Mouse (Mus musculus): ENCODE measurements at regions not wholly inside any gene's neighbourhood (a gene's known extent, or its start where the extent isn't known, plus 50 kb on each side); places are given as distances from the start of the nearest gene placed in this dataset.

DNA sequence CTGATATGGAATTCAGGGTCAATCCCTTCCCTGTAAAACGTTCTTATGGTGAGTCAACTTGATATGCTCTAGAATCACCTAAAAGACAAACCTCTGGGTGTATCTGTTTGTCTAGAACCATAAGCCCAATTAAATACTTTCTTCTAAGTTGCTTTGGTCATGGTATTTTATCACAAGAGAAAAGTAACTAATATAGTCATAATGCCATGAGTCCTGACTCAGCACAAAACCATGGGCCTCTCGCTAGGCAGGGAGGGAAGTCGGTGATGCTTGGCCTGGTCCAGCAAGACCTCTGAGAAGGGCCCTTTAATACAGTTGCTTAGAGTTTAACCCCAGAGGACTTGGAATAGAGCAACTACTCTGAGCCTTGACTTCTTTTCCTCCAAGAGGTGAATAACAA is 153.7 kb downstream of the Dll1 start:
- H3K4me3 ChIP-seq, result no peak overlapping the region
- H3K4me2 ChIP-seq, result no peak overlapping the region
- no peak overlapping the region for H3K27ac ChIP-seq (ENCODE audit: poor library complexity, severe bottlenecking)
- H3K36me3 ChIP-seq, result no peaks in the 10 kb centered on the region
- H3K4me1 ChIP-seq (replicated peaks), result no peaks in the 10 kb centered on the region
- no peak for ATAC-seq (ENCODE audit: insufficient number of reproducible peaks, low FRiP score)
- H3K27me3 ChIP-seq (replicated peaks), result peaks cover 28% of the 10 kb centered on the region
- 77% methylated on average over 3 of the region's 3 CpGs for WGBS
- no peak overlapping the region for H3K9ac ChIP-seq
- no peaks in the 10 kb centered on the region for H3K9me3 ChIP-seq (replicated peaks)

DNA sequence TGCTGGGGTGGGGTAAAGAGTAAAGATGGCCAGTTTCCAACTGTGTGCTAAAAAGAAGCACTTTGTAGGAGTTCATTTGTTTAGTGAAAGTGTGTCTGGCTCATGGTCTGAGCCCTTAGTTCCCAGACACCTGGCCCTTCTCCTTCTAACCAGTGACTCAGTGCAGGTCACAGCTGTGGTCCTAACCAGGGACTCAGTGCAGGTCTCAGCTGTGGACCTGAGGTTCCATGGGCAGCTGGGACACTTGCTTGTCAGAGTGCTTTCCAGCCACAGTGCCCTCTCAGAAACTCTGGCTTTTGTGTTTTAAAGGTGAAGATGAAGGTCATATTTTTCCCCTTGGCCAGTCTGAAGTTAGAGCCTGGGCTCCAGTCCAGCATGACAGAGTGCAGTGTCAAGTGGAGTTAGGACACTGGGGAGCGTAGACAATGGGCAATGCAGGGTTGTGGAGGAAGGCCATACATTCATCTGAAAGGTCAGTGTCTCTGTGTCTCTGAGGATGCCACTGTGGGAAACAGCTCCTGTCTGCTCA is 162.5 kb downstream of the Dll1 start:
- no peak overlapping the region for H3K4me3 ChIP-seq
- H3K36me3 ChIP-seq, result no peaks in the 10 kb centered on the region
- no peak for ATAC-seq (ENCODE audit: insufficient number of reproducible peaks, low FRiP score)
- no peak overlapping the region for H3K27ac ChIP-seq (ENCODE audit: poor library complexity, severe bottlenecking)
- 0 out of 2 replicates have a peak, but pooled peaks cover 5% of the 10 kb centered on the region for H3K9me3 ChIP-seq (replicated peaks)
- peaks cover 6% of the 10 kb centered on the region; the same call in 1 of the 2 replicates for H3K27me3 ChIP-seq (replicated peaks)
- WGBS, result 70% methylated on average over 1 of the region's 1 CpGs
- no peak overlapping the region for H3K4me2 ChIP-seq
- H3K4me1 ChIP-seq (replicated peaks), result peaks cover 5% of the 10 kb centered on the region
- no peak overlapping the region for H3K9ac ChIP-seq

DNA sequence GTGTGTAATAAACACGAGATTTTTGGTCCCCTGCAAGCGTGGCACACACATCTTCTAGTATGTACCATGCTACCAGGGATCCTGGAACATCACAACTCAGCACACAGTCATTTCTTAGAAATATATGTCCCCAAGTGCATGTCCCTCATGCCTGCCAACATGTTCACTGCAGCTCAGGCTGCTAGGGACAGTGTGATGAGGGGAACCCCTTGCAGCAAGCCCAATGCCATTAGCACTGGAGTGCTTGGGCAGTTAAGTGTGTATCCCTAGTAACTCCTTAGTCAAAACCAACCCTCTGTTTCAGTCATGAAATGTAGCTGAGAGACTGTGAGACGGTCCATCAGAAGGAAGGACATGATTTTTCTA is 167.5 kb upstream of the Gm3448 start:
- peak overlapping the region; percentile 35 for H3K4me3 ChIP-seq
- H3K9me3 ChIP-seq (replicated peaks), result 0 out of 2 replicates have a peak, but pooled peaks cover 5% of the 10 kb centered on the region
- WGBS, result 47% methylated on average over 3 of the region's 3 CpGs
- H3K36me3 ChIP-seq, result no peaks in the 10 kb centered on the region
- H3K4me2 ChIP-seq, result peak overlapping the region; percentile 65
- no peak overlapping the region for H3K27ac ChIP-seq (ENCODE audit: poor library complexity, severe bottlenecking)
- peaks cover 7% of the 10 kb centered on the region; the same call in 1 of the 2 replicates for H3K27me3 ChIP-seq (replicated peaks)
- H3K4me1 ChIP-seq (replicated peaks), result peaks cover 38% of the 10 kb centered on the region
- no peak overlapping the region for H3K9ac ChIP-seq
- ATAC-seq (ENCODE audit: insufficient number of reproducible peaks, low FRiP score), result no peak

DNA sequence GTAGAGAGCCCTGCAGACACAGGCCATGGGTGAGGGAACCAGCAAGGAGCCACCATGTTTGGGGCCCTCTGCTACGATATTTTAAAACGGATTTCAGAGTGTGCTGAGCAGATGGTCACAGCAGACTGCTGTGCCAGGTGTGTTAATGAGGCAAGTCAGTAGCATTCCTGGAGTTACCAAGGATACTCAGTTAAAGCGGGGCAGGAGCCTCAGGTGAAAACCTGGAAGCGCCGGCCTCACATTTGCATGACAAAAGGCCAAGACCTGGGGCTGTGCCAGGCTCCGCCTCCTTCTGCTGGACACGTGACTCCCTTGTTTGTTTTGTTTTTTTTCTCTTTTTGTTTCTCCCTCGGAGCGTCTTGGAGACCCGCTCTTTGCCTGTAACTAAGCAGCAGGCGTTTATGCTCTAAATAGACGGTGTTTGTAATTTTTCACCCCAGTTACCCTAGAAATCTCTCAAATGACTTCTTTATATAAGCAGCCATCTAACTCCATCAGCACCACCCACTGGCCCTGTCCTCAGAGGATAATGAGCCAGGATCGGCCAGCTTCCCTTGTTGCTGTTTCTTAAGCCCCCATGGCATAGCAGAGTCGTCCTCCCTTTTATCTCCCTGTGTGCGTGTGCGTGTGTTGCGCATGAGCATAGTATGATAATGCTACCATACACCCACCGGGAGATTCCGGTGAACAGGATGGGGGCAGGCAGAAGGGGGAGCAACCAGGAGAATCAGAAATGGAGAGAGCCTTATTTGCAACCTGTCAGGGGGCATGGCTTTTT is 166.9 kb upstream of the Gm3448 start:
- H3K27me3 ChIP-seq (replicated peaks), result peaks cover 12% of the 10 kb centered on the region
- no peaks in the 10 kb centered on the region for H3K36me3 ChIP-seq
- H3K9ac ChIP-seq, result no peak overlapping the region
- H3K4me3 ChIP-seq, result peak overlapping the region; percentile 35
- H3K27ac ChIP-seq (ENCODE audit: poor library complexity, severe bottlenecking), result no peak overlapping the region
- WGBS, result 9% methylated on average over 19 of the region's 19 CpGs
- ATAC-seq (ENCODE audit: insufficient number of reproducible peaks, low FRiP score), result peak; percentile 62
- H3K4me2 ChIP-seq, result peak overlapping the region; percentile 65
- peaks cover 38% of the 10 kb centered on the region for H3K4me1 ChIP-seq (replicated peaks)
- 0 out of 2 replicates have a peak, but pooled peaks cover 5% of the 10 kb centered on the region for H3K9me3 ChIP-seq (replicated peaks)

DNA sequence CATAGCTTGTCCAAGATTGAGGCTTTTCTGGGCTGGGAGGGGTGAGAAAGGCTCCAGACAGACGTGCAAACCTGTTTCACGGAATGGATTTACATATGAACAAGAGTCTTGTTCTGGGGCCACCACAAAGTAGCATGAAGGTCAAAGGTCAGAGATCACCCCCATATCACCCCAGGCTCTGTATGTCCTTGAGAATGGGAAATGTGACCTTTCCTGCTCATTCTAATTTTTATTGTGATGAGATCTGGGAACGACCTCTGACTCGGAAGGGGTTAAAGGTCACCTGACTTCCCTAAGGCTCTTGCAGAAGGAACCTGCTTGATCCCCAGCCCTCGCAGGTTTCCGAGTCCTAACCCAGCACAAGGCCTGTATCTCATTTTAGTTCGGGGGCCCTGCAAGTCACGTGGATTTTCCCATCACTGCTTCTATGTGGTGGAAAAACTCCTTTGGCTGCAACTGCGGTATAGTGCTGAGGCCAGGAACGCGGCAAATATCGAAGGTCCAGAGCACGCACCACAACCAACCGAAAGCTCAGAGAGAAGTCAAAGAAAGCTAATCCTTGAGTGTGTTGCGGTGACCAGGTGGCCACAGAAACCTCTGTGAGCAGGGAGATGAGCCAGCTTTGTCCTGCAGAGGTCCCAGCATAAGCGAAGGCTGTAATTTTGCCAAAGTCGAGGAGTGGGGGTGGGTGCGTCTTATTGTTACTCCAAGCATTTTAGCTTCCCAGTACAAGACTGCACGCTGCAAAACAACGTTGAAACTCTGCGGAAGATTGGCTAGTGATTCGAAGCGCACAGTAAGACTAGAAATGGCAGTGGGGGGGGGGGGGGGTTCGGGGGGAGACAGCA is 166.1 kb upstream of the Gm3448 start:
- Histone ChIP-seq H3K27ac (ENCODE audit: poor library complexity, severe bottlenecking) (no peak overlapping the region), H3K4me1 (replicated peaks) (peaks cover 38% of the 10 kb centered on the region), H3K9me3 (replicated peaks) (0 out of 2 replicates have a peak, but pooled peaks cover 5% of the 10 kb centered on the region), H3K9ac (no peak overlapping the region), H3K4me3 (peak overlapping the region; percentile 35; the same call in 1 of the 2 replicates), H3K27me3 (replicated peaks) (peaks cover 17% of the 10 kb centered on the region), H3K36me3 (no peaks in the 10 kb centered on the region), H3K4me2 (peak overlapping the region; percentile 65)
- ATAC-seq (ENCODE audit: insufficient number of reproducible peaks, low FRiP score), result no peak
- WGBS, result 46% methylated on average over 24 of the region's 24 CpGs

DNA sequence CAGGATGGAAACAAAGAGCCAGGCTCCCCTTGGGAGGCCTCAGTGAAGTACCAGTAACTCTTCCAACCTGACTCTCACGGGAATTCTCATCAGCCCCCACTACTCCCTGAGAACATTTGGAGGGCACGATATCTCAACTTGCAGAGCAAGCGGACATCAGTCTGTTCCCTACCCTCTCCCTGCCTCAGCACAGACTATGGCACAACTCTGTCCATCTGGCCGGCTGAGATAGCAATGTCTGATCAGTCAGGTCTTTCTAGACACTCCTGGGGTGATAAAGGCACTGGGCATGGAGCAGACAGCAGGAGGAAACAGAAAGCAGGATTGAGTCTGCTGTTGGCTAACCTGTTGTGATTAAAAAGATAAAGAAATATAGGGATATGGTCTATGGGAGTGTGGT is 164.5 kb upstream of the Gm3448 start:
- peak; percentile 79 for ATAC-seq (ENCODE audit: insufficient number of reproducible peaks, low FRiP score)
- Histone ChIP-seq H3K4me2 (no peak overlapping the region), H3K9ac (no peak overlapping the region), H3K4me1 (replicated peaks) (peaks cover 38% of the 10 kb centered on the region), H3K9me3 (replicated peaks) (0 out of 2 replicates have a peak, but pooled peaks cover 2% of the 10 kb centered on the region), H3K27me3 (replicated peaks) (peaks cover 22% of the 10 kb centered on the region), H3K4me3 (no peak overlapping the region), H3K36me3 (no peaks in the 10 kb centered on the region), H3K27ac (ENCODE audit: poor library complexity, severe bottlenecking) (no peak overlapping the region; the same call in 1 of the 2 replicates)
- WGBS, result 17% methylated on average over 4 of the region's 4 CpGs

DNA sequence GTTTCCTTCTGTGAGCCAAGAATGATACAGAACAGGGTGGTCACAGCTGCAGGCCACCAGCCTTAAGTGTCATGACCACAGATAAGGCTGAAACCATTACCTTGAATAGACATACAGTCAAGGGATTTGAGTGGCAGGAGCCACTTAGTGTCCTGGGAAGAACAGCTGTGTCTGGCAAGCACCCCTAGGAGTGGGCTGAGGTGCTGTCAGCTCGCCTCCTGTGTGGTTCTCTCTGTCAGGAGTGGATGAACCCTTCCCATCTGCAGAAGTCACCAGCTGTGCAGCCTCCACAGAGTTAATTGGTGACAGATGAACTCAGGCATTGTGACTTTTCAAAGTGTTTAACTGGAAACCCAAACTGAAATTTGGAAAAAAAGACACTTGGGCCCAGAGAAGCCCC is 163.2 kb upstream of the Gm3448 start:
- ATAC-seq (ENCODE audit: insufficient number of reproducible peaks, low FRiP score), result no peak
- no peak overlapping the region for H3K4me3 ChIP-seq
- peaks cover 31% of the 10 kb centered on the region for H3K27me3 ChIP-seq (replicated peaks)
- no peak overlapping the region for H3K27ac ChIP-seq (ENCODE audit: poor library complexity, severe bottlenecking)
- H3K36me3 ChIP-seq, result no peaks in the 10 kb centered on the region
- 55% methylated on average over 1 of the region's 1 CpGs for WGBS
- H3K9ac ChIP-seq, result no peak overlapping the region
- no peaks in the 10 kb centered on the region for H3K9me3 ChIP-seq (replicated peaks)
- H3K4me2 ChIP-seq, result no peak overlapping the region
- peaks cover 38% of the 10 kb centered on the region for H3K4me1 ChIP-seq (replicated peaks)

DNA sequence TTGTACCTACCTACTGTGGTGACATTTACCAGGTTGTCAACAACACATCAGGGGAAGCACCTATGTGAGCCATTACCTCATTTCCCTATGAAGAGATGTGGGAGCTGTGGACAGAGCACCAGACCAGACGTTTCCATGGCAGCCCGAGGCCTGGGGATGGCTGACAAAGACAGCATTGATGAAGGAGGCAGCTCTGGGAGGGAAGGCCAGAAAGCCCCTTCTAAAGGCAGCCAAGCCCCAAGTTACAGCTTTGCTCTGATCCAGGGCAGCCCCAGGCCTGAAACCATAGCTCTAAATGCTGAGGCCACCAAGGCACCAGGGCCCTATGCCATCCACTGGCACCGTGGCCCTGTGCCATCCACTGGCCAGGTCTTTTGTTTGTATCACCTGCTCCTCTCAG is 157.9 kb upstream of the Gm3448 start:
- H3K4me1 ChIP-seq (replicated peaks), result peaks cover 14% of the 10 kb centered on the region
- H3K9me3 ChIP-seq (replicated peaks), result no peaks in the 10 kb centered on the region
- H3K27ac ChIP-seq (ENCODE audit: poor library complexity, severe bottlenecking), result no peak overlapping the region
- H3K36me3 ChIP-seq, result no peaks in the 10 kb centered on the region
- no peak overlapping the region for H3K4me3 ChIP-seq
- ATAC-seq (ENCODE audit: insufficient number of reproducible peaks, low FRiP score), result no peak
- H3K9ac ChIP-seq, result no peak overlapping the region
- 65% methylated on average over 3 of the region's 3 CpGs for WGBS
- H3K27me3 ChIP-seq (replicated peaks), result peaks cover 43% of the 10 kb centered on the region
- H3K4me2 ChIP-seq, result no peak overlapping the region

DNA sequence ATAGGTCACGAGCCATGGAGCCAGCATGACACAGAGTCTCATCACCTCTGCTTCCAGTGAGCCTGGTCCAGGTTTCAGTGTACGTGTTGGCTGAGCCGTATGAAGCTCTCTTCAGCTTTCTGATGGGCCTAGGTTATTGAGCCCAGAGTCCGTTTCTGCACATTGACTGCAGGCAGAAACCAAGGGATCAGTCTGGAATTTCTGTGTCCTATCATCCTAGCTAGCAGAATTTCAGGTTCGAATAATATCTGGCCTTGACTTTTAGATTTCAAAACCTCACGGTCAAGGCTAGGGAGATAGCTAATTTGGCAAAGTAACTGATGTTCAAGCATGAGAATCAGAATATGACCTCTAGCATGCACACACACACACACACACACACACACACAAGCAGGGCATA is 156.0 kb upstream of the Gm3448 start:
- 82% methylated on average over 6 of the region's 6 CpGs for WGBS

DNA sequence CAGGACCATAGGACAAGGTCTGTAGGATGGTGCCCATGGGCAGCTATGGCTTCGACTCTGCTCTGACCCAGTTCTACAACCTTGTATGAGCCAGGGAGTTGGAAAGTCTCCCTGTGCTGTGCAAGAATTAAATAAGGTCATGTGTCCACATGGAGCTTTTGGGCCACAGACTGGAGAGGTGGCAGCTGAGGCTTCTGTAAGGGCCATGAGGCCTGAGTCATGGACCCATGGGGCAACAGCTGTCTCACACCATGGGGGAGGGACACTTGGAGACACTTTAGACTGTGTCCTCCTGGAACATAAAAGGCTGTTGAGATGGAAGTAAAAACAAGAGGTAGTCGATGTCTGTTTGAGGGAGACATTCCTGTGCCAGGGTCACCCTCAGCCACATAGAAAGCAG is 154.5 kb upstream of the Gm3448 start:
- Histone ChIP-seq H3K9me3 (replicated peaks) (no peaks in the 10 kb centered on the region), H3K4me2 (no peak overlapping the region), H3K36me3 (no peaks in the 10 kb centered on the region), H3K4me1 (replicated peaks) (peaks cover 10% of the 10 kb centered on the region), H3K27ac (ENCODE audit: poor library complexity, severe bottlenecking) (no peak overlapping the region), H3K27me3 (replicated peaks) (peaks cover 38% of the 10 kb centered on the region; the same call in 1 of the 2 replicates), H3K9ac (no peak overlapping the region), H3K4me3 (no peak overlapping the region)
- no peak for ATAC-seq (ENCODE audit: insufficient number of reproducible peaks, low FRiP score)
- WGBS, result 77% methylated on average over 2 of the region's 2 CpGs

More for the DNA sequence above, 156.0 kb upstream of the Gm3448 start:
- no peaks in the 10 kb centered on the region for H3K36me3 ChIP-seq
- H3K9me3 ChIP-seq (replicated peaks), result no peaks in the 10 kb centered on the region
- H3K4me3 ChIP-seq, result no peak overlapping the region
- peaks cover 10% of the 10 kb centered on the region for H3K4me1 ChIP-seq (replicated peaks)
- H3K9ac ChIP-seq, result no peak overlapping the region
- H3K27ac ChIP-seq (ENCODE audit: poor library complexity, severe bottlenecking), result no peak overlapping the region
- H3K4me2 ChIP-seq, result no peak overlapping the region
- H3K27me3 ChIP-seq (replicated peaks), result peaks cover 38% of the 10 kb centered on the region
- no peak for ATAC-seq (ENCODE audit: insufficient number of reproducible peaks, low FRiP score)

DNA sequence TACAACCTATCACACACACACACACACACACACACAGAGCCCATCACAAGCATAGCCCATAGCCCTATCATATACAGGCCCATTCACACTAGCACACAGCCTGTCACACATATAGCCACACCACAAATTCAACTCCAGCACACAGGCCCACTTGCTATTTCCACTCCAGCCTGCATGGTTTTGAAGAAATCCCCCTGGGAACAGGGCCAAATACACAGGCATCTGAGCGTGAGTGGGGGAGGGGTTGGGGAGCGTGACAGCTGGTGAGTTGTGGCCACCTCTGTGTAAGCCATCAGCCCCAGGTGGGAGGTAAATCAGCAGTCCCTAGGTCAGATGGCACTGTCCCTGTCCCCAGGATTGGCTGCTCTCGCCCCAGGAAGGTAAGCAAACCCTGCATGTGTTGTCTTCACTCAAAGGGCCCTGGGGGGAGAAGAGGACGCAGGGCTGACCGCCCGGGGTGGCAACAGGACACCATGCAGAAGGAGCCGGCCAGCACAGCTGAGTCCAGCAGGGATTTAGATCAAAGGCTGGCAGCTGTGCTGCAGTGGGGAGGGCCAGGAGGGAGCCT is 153.6 kb upstream of the Gm3448 start:
- ATAC-seq (ENCODE audit: insufficient number of reproducible peaks, low FRiP score), result no peak; the same call in 1 of the 2 replicates

More for the DNA sequence above, 153.6 kb upstream of the Gm3448 start:
- H3K4me1 ChIP-seq (replicated peaks), result peaks cover 10% of the 10 kb centered on the region
- H3K4me3 ChIP-seq, result no peak overlapping the region
- H3K9ac ChIP-seq, result no peak overlapping the region
- peaks cover 36% of the 10 kb centered on the region; the same call in 1 of the 2 replicates for H3K27me3 ChIP-seq (replicated peaks)
- no peak overlapping the region for H3K4me2 ChIP-seq
- WGBS, result 21% methylated on average over 7 of the region's 7 CpGs
- H3K9me3 ChIP-seq (replicated peaks), result no peaks in the 10 kb centered on the region
- H3K36me3 ChIP-seq, result no peaks in the 10 kb centered on the region
- no peak overlapping the region for H3K27ac ChIP-seq (ENCODE audit: poor library complexity, severe bottlenecking)
